Mouse (Mus musculus) heart, adult 18-20 months (tissue): ENCODE measurements around the gene Ppip5k1. TPM values are rescaled to one million over a fixed set of nuclear protein-coding genes. Genes with fewer than 3 reads are reported as not detected.

ENCODE experiments used
- total RNA-seq, 2 experiments: library from RNA; stranded (reverse); gene quantifications; 2 replicates each; pipeline ENCODE4 v1.2.3; 2021

The Ppip5k1 gene
- total RNA-seq, 2 experiments from 2014 or later, result 87.5 to 93.6 TPM

Other genes starting within 250 kb of the Ppip5k1 start
- not detected for gene Tgm7, start 245.6 kb downstream of the Ppip5k1 start, total RNA-seq
- gene Adal, start 215.0 kb downstream of the Ppip5k1 start, total RNA-seq, result 10 to 100 TPM; 10.3 to 11.2 TPM
- 1 to 10 TPM; 8.8 to 9.4 TPM for gene Lcmt2, start 214.7 kb downstream of the Ppip5k1 start, total RNA-seq
- gene Tubgcp4, start 184.7 kb downstream of the Ppip5k1 start, total RNA-seq, result 10 to 100 TPM; 16.4 to 21.3 TPM
- gene Zscan29, start 184.3 kb downstream of the Ppip5k1 start, total RNA-seq, result 1 to 10 TPM; 5.8 to 6.8 TPM
- gene Trp53bp1, start 84.0 kb downstream of the Ppip5k1 start, total RNA-seq, result 10 to 100 TPM; 28.1 to 28.4 TPM
- 1 to 10 TPM; 3.5 to 3.8 TPM for gene Map1a, start 65.8 kb downstream of the Ppip5k1 start, total RNA-seq
- 1 to 10 TPM; 1.2 to 2.7 TPM for gene Ckmt1, start 2.3 kb upstream of the Ppip5k1 start, total RNA-seq
- gene Strc, start 31.8 kb upstream of the Ppip5k1 start, total RNA-seq, result not detected
- 100 to 1,000 TPM; 113 to 144 TPM for gene Pdia3, start 58.4 kb upstream of the Ppip5k1 start, total RNA-seq
- gene Catsper2, start 58.4 kb upstream of the Ppip5k1 start, total RNA-seq, result 1 to 10 TPM; 3.1 to 4.4 TPM
- under 1 TPM in 1 of 2 experiments, not detected in 1; 0.57 TPM for gene Ell3, start 88.9 kb upstream of the Ppip5k1 start, total RNA-seq
- 100 to 1,000 TPM; 366 to 459 TPM for gene Serf2, start 93.8 kb upstream of the Ppip5k1 start, total RNA-seq
- 10 to 100 TPM; 17.8 to 23.7 TPM for gene Hypk, start 97.9 kb upstream of the Ppip5k1 start, total RNA-seq
- not detected for gene Serinc4, start 101.4 kb upstream of the Ppip5k1 start, total RNA-seq
- 10 to 100 TPM; 29.3 to 31.7 TPM for gene Mfap1b, start 118.7 kb upstream of the Ppip5k1 start, total RNA-seq
- gene Mfap1a, start 151.3 kb upstream of the Ppip5k1 start, total RNA-seq, result 10 to 100 TPM; 31.7 to 39.0 TPM
- gene Wdr76, start 151.3 kb upstream of the Ppip5k1 start, total RNA-seq, result 1 to 10 TPM; 2.9 to 3.5 TPM